Mouse (Mus musculus) lung, embryonic 16.5 days (tissue): Measurements from ENCODE around the gene Mical2. TPM values are rescaled to one million over a fixed set of nuclear protein-coding genes. Genes with fewer than 3 reads are reported as not detected.

Source experiments
- ATAC-seq: fragments of 200-750 bp; cut with Nextera tagmentation; 2 replicates; pipeline ENCODE4 v1.8.0; 2017; ENCODE audit warnings: low read depth, mild to moderate bottlenecking, moderate library complexity
- H3K27ac ChIP-seq: fragments of 300-500 bp; sonication (generic); 2 replicates; pipeline ENCODE4 v1.5.1; 2014; ENCODE audit warnings: mild to moderate bottlenecking, control low read depth, low read length
- H3K27me3 ChIP-seq: fragments of 300-500 bp; sonication (generic); 2 replicates; pipeline ENCODE4 v1.6.1; 2014; ENCODE audit warnings: low read depth, low read length, mixed read lengths; ENCODE audit not compliant: control insufficient read depth, insufficient read depth
- H3K36me3 ChIP-seq: fragments of 300-500 bp; sonication (generic); 2 replicates; pipeline ENCODE4 v1.6.1; 2014; ENCODE audit warnings: low read length; ENCODE audit not compliant: control insufficient read depth, insufficient read depth
- H3K4me1 ChIP-seq: fragments of 300-500 bp; sonication (generic); replicated peaks from 2 replicates; pipeline ENCODE4 v1.6.1; 2014; ENCODE audit warnings: low read length, mixed read lengths; ENCODE audit not compliant: control insufficient read depth, insufficient read depth
- H3K4me2 ChIP-seq: fragments of 300-500 bp; sonication (generic); 2 replicates; pipeline ENCODE4 v1.6.1; 2014; ENCODE audit warnings: low read depth, low read length, control low read depth
- H3K4me3 ChIP-seq: fragments of 300-500 bp; sonication (generic); 2 replicates; pipeline ENCODE4 v1.5.1; 2014; ENCODE audit warnings: mild to moderate bottlenecking, low read length, control low read depth
- H3K9ac ChIP-seq: fragments of 300-500 bp; sonication (generic); 2 replicates; pipeline ENCODE4 v1.6.1; 2014; ENCODE audit warnings: low read length, control low read depth
- H3K9me3 ChIP-seq: fragments of 300-500 bp; sonication (generic); 2 replicates; pipeline ENCODE4 v1.6.1; 2016; ENCODE audit warnings: low read length; ENCODE audit not compliant: control insufficient read depth
- WGBS: fragments of 180-500 bp; shearing (Covaris S2); extraction: QIAGEN DNeasy Blood & Tissue Kit; methylation state at CpG from one replicate; pipeline ENCODE4 v1.1.7; 2014; 5-methylcytosine and 5-hydroxymethylcytosine counted together
- polyA plus RNA-seq: library from polyadenylated mRNA; unstranded; fragments of >200 nt; fragmentation: Nextera tagmentation; extraction: Ambion mirVana; gene quantifications from 2 replicates; pipeline ENCODE4 v1.2.1, GENCODE M21; 2015

Gene Mical2
- polyA plus RNA-seq, 1 experiment from 2014 or later, result 27.3 TPM

GRCm38 (mm10) chr7:112275093-112275492 is 49.4 kb downstream of the Mical2 start:
- Histone ChIP-seq H3K4me3 (no peak overlapping the region), H3K27me3 (no peaks in the 10 kb centered on the region), H3K9ac (no peak overlapping the region), H3K4me1 (peaks cover 58% of the 10 kb centered on the region), H3K9me3 (no peaks in the 10 kb centered on the region), H3K27ac (0 out of 2 replicates have a peak overlapping the region, but pooled peaks have one; percentile 36), H3K4me2 (no peak overlapping the region), H3K36me3 (no peaks in the 10 kb centered on the region)
- 40% methylated on average over 3 of the region's 3 CpGs for WGBS
- ATAC-seq, result no peak

GRCm38 (mm10) chr7:112275883-112276282 is 50.2 kb downstream of the Mical2 start:
- H3K27ac ChIP-seq, result no peak overlapping the region; the same call in 1 of the 2 replicates
- ATAC-seq, result no peak
- no peak overlapping the region for H3K4me2 ChIP-seq
- H3K27me3 ChIP-seq, result no peaks in the 10 kb centered on the region
- H3K36me3 ChIP-seq, result no peaks in the 10 kb centered on the region
- H3K9ac ChIP-seq, result no peak overlapping the region
- 11% methylated on average over 2 of the region's 2 CpGs for WGBS
- no peak overlapping the region for H3K4me3 ChIP-seq
- H3K9me3 ChIP-seq, result no peaks in the 10 kb centered on the region
- peaks cover 52% of the 10 kb centered on the region for H3K4me1 ChIP-seq

GRCm38 (mm10) chr7:112276823-112277222 is 51.2 kb downstream of the Mical2 start:
- WGBS, result 46% methylated on average over 4 of the region's 4 CpGs
- ATAC-seq, result 0 out of 2 replicates have a peak, but pooled peaks have one; percentile 13
- Histone ChIP-seq H3K27ac (peak overlapping the region; percentile 40), H3K9me3 (no peaks in the 10 kb centered on the region), H3K27me3 (no peaks in the 10 kb centered on the region), H3K4me2 (no peak overlapping the region), H3K4me1 (peaks cover 42% of the 10 kb centered on the region), H3K36me3 (no peaks in the 10 kb centered on the region), H3K9ac (no peak overlapping the region), H3K4me3 (no peak overlapping the region)

GRCm38 (mm10) chr7:112278648-112279047 is 53.0 kb downstream of the Mical2 start:
- Histone ChIP-seq H3K4me3 (no peak overlapping the region), H3K9me3 (no peaks in the 10 kb centered on the region), H3K4me1 (peaks cover 30% of the 10 kb centered on the region), H3K4me2 (no peak overlapping the region), H3K9ac (no peak overlapping the region), H3K27ac (no peak overlapping the region), H3K36me3 (no peaks in the 10 kb centered on the region), H3K27me3 (no peaks in the 10 kb centered on the region)
- ATAC-seq, result no peak
- WGBS, result 26% methylated on average over 4 of the region's 4 CpGs

GRCm38 (mm10) chr7:112280474-112280873 is 54.8 kb downstream of the Mical2 start:
- Histone ChIP-seq H3K36me3 (no peaks in the 10 kb centered on the region), H3K4me2 (no peak overlapping the region), H3K9me3 (no peaks in the 10 kb centered on the region), H3K9ac (no peak overlapping the region), H3K27me3 (no peaks in the 10 kb centered on the region), H3K4me3 (no peak overlapping the region), H3K27ac (no peak overlapping the region), H3K4me1 (peaks cover 15% of the 10 kb centered on the region)
- ATAC-seq, result no peak
- 20% methylated on average over 3 of the region's 3 CpGs for WGBS

GRCm38 (mm10) chr7:112283606-112284310 is 58.1 kb downstream of the Mical2 start:
- no peak overlapping the region for H3K4me2 ChIP-seq
- H3K4me3 ChIP-seq, result no peak overlapping the region
- 65% methylated on average over 9 of the region's 9 CpGs for WGBS
- no peaks in the 10 kb centered on the region for H3K9me3 ChIP-seq
- H3K36me3 ChIP-seq, result no peaks in the 10 kb centered on the region
- no peaks in the 10 kb centered on the region for H3K27me3 ChIP-seq
- no peak overlapping the region for H3K9ac ChIP-seq
- no peak overlapping the region for H3K27ac ChIP-seq
- H3K4me1 ChIP-seq, result peaks cover 15% of the 10 kb centered on the region
- ATAC-seq, result no peak

GRCm38 (mm10) chr7:112285573-112285972 is 59.9 kb downstream of the Mical2 start:
- no peak overlapping the region for H3K27ac ChIP-seq
- H3K4me3 ChIP-seq, result no peak overlapping the region
- H3K27me3 ChIP-seq, result no peaks in the 10 kb centered on the region
- H3K4me2 ChIP-seq, result no peak overlapping the region
- ATAC-seq, result no peak
- H3K4me1 ChIP-seq, result peaks cover 27% of the 10 kb centered on the region
- no peak overlapping the region for H3K9ac ChIP-seq
- H3K36me3 ChIP-seq, result no peaks in the 10 kb centered on the region
- H3K9me3 ChIP-seq, result no peaks in the 10 kb centered on the region
- WGBS, result 77% methylated on average over 8 of the region's 8 CpGs

- H3K27ac ChIP-seq, result peak overlapping the region; percentile 96
- H3K36me3 ChIP-seq, result no peaks in the 10 kb centered on the region
- H3K9ac ChIP-seq, result no peak overlapping the region
- no peaks in the 10 kb centered on the region for H3K9me3 ChIP-seq
- ATAC-seq, result no peak
- H3K4me1 ChIP-seq, result peaks cover 30% of the 10 kb centered on the region
- no peaks in the 10 kb centered on the region for H3K27me3 ChIP-seq
- WGBS, result 81% methylated on average over 5 of the region's 5 CpGs
- no peak overlapping the region for H3K4me2 ChIP-seq
- H3K4me3 ChIP-seq, result no peak overlapping the region
Measured at GRCm38 (mm10) chr7:112288352-112289107, 62.9 kb downstream of the Mical2 start.

GRCm38 (mm10) chr7:112289514-112289913 is 63.9 kb downstream of the Mical2 start:
- Histone ChIP-seq H3K4me3 (no peak overlapping the region), H3K36me3 (no peaks in the 10 kb centered on the region), H3K4me2 (no peak overlapping the region), H3K9ac (peak overlapping the region; percentile 42), H3K4me1 (peaks cover 35% of the 10 kb centered on the region), H3K27me3 (no peaks in the 10 kb centered on the region), H3K27ac (peak overlapping the region; percentile 96), H3K9me3 (no peaks in the 10 kb centered on the region)
- peak; percentile 85 for ATAC-seq
- 37% methylated on average over 5 of the region's 5 CpGs for WGBS
